Mouse (Mus musculus) heart, adult 9 months (tissue): ENCODE data around the gene Gm17949.

ENCODE experiments used
- DNase-seq, 2 experiments: peaks; one replicate each; pipeline ENCODE4 v3.0.0; 2022; ENCODE audit warnings: low spot score in 2 of 2

Gm17949 gene

DNA sequence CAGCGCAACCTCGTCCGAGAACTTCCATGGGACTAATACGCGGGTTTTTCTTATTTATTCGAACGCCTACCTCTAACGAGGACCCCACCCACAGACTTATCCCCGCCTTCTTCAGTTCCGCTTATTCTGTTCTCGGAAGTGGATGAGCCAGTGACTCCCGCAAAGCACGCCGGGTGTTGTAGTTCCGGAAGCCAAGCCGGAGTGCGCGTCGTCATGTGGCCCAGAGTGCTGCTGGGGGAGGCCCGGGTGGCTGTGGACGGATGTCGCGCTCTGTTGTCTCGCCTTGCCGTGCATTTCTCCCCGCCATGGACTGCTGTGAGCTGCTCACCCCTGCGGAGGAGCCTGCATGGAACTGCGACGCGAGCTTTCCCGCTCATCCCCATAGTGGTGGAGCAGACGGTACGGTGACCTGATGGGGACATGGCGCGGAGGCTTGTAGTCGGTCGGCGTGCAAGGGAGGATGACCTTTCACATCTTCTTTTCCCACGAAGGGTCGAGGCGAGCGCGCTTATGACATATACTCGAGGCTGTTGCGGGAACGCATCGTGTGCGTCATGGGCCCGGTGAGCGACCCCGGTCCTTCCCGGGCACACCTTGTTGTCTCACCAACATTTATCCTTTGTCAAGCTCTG, 21.0 kb upstream of the Gm17949 start, which contains the start of gene Clpp:
Clpp (plus strand) TSS at position 191 of the 632 bp plus-strand sequence.
- DNase-seq = peak; percentile 97

DNA sequence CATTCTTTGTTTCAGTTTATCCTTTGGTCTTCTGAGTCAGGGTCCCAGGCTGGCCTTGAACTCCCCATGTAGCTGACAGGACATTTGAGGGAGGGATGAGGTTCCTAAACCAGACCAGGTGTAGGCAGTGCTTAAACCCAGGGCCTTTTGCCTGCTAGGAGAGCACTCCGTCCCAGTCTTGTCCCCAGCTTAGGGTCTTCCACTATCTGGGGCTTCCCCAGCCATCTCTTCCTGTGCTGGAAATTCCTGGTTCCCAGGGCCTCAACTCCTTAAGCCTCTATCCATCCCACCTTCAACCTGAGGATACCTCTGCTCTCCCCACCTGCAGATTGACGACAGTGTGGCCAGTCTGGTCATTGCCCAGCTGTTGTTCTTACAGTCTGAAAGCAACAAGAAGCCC, 20.3 kb upstream of the Gm17949 start:
- no peak for DNase-seq

DNA sequence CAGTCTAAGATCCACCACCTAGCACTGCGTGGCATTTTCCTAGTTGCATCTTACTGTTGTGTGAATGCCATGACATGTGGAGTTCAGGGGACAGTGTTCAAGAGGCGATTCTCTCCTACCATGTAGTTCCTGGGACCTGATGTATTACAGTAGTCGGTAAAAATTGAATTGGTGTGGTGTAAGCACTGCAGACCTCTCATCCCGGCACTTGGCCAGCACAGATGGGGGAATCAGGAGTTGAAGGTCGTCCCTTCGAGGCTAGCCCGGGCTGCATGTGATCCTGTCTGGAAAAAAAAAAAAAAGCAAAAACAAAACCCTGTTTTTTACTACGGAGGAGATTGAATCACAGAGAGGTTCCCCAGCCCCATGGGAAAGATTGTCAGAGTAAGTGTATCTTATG, 16.2 kb upstream of the Gm17949 start:
- no peak for DNase-seq

DNA sequence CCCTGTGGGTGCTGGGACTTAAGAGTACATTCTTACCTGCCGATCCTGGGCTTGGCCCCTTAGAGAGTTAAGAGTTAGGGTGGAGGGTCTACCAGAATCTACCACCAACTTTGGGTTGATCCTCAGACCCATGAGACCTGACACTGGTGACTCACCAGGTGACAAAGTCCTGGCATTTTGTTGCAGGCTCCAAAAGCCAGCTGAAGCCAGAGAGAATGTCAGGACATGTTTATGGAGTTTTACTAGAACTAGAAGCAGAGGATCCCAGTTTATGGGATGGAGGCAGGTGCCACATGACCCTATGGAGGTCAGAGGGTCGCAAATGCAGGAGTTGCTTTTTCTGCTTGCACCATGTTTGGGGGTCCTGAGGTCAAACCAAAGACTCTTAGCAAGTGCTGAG, 14.8 kb upstream of the Gm17949 start:
- no peak for DNase-seq

DNA sequence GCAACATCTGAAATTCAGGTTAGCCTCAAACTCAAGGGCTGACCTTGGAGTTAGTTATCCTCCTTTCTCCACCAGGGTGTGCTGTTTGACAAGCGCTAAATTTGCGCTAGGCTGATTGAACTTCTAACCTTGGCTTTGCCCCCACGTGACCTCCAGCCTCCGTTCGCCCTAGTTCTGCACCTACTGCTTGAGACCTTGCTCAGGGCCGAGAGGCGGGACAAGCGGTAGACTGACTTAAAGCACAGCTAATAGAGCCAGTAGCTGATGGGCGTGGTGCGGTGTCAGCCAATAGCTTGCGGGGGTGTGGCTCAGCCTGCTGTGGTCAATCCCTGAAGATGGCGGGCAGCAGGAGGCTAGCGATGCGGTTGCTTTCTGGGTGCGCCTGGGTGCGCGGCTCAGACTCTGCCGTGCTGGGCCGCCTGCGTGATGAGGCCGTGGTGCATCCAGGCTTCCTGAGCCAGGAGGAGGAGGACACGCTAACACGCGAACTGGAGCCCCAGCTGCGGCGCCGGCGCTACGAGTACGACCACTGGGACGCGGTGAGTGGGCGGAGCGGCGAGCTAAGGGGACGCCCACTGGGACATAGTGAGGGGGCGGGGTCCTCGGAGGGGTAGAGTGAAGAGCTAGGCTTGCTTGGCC, 14.1 kb upstream of the Gm17949 start, which contains the start of gene Alkbh7:
Alkbh7 (plus strand) TSS at position 311 of the 639 bp plus-strand sequence.
- DNase-seq = peak; percentile 98 to 99

DNA sequence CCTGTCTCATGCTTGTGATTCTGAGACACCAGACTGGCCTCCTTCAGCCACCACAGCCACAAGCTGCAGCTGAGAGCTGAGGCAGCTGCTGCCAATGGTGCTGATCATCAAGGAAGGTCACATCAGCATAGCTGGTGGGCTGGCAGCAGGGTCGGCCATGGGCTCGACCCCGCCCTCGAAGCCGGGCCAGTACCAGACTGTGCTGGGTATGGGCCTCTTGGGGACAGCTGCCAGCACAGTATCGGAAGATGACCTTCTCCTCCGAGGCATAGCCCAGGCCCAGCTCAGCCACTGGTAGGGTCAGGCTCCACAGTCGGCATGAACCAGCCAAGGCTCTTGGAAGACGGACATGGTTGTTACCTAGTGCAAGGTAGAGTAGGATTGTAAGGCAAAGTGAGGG, 11.9 kb upstream of the Gm17949 start:
- no peak for DNase-seq

DNA sequence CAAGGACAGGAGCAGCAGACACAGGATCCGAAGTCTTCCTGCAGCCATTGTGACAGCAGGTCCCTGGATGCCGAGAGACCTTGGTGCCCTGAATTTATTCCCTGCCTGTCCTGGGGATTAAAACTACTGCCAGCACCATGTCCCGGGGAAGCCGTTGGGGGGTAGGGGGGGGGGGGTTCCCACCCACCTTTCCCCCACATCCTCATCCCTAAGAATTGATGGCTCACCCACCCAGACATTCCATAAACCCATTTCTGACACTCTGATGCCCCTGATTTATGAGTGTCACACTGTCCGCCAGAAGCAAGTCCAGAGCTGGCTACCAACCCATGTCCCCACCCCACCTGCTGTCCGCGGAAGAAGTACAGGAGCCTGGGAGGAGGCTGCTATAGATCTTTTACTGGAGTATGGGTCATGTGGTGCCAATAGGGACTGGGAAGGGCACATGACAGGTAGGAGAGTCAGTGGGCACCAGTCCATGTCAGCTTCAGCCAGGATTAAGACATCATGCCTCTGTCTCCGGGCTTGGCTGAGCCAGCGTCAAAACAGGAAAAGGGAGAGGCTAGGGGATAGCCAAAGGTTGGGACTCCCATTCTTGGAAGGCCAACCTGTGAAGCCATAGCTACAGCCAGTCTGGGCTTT, 11.2 kb upstream of the Gm17949 start, which contains the start of gene Pspn:
Pspn (minus strand) TSS at position 51 of the 642 bp plus-strand sequence.
- no peak for DNase-seq

DNA sequence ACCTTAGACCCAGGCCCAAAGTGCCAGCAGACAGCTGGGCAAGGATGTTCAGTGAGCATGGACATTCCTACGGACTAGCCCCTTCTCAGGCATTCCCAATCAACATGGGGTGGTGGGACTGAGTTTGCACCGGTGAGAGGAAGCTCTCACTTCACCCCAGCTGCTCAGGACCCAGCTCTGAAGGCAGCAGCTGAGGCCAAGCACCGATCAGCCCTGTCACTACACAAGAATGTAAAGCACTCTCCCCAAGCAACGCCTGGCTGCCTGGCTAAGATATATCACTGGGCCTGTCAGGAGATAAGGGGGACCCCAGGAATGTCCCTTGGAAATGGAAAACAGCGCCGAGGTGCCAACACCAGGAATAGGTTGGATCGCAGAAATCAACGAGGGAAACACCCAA, 10.0 kb upstream of the Gm17949 start:
- no peak for DNase-seq

DNA sequence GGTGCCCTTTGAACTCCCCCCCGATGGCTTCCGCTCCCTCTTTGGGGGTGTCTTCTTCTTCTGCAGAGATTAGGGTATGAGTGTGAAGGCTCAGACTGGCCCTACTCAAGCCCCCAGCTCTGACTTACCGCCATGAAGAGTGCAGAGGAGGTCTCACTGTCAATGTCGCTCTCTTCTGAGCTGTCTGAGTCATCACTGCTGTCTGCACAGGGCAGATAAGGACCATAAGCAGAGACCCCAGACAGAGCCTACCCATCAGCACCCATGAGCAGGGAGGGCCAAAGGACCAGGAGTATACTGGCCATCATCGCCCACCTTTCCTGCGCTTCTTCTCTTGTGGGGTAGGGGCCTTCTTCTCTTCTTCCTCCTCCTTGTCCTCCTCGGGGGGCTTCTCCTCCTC, 7.3 kb upstream of the Gm17949 start:
- no peak for DNase-seq

DNA sequence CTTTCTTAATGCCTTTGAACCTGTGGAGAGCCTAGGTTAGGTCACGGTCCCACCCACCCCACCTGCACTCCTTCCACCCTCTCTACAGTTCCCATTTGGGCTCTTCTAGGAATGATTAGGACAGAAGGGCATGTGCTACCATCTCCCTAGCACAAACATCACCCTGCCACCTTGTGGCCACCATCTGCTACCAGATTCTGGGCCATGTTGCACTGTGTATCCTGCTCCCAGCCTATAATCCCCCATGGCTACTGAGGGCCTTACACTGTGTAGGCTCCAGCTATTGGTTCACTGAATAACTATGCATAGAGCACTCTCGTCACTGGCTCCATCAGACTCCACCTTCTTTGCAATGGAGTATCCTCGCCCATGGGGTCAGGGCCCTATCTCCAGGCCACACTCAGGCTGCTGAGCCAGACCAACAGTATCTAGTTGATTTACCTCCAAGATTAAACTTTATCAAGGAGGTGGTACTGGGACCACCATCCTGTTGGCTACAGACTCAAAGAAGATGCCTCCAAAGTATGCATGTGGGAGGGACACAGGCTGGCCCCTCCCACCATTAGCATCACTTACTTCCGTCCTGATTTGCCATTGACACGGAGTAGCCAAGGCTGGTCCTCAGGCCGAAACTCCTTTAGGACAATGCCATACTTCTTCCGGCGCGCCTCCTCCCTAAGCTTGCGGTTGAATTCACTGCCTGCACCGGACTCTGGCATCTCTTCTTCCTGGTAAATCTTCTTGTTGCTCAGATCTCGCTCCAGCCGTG, 3.9 kb upstream of the Gm17949 start:
- DNase-seq = no peak

DNA sequence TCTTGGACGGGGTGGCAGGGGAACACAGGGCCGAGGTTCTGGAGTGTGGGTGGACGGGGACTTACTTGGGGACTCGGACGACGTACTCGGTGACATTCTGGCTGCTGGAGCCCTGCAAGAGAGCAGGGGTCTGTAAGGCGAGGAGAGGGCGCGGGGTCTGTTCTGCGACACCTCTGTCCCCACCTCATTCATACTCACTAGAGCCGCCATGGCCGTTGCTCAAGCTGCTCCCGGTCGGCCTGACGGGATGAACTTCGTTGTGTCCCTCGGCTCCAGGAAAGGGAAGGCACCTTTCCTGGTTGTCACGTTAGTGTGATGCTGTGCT, 396 bp upstream of the Gm17949 start:
- no peak for DNase-seq

DNA sequence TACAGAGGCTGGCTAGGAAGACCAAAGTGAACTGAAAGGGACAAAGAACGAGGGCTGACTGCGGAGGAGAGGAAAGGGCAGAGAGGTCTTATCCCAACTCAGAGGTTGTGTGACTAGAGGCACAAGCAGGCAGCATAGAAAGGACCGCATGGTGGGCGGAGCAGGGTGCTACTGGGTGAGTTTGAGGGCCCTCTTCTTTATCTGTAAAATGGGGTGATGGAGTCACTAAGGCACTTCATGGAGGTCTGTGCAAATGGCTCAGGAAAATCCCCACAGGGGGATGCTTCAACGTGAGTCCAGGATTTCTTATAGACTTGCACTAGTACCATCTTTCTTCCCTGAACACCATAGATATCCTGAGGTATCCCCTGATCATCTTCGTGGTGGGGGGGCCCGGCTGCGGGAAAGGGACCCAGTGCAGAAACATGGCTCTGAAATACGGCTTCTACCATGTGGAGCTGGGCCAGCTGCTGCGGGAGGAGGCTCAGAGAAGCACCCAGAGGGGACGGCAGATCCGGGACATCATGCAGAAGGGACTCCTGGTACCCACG, 1.1 kb downstream of the Gm17949 start:
- no peak for DNase-seq

DNA sequence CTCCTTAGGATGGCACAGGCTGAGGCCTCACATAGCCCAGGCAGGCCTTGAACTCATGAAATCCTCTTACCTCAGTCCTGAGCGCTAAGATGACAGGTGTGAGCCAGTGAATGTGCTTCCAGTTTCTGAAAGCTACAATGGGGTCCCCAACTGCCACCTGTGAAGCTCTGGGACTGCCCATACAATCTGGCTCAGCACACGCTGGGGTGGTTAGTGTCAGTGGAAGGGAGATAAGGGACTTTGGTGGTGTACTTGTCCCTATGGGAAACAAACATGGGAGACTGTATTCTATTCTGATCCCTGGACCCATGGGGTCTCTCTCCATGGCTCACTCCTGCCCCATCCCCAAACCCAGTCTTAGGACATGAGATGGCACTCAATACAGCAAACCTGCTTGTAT, 8.4 kb downstream of the Gm17949 start:
- no peak for DNase-seq

DNA sequence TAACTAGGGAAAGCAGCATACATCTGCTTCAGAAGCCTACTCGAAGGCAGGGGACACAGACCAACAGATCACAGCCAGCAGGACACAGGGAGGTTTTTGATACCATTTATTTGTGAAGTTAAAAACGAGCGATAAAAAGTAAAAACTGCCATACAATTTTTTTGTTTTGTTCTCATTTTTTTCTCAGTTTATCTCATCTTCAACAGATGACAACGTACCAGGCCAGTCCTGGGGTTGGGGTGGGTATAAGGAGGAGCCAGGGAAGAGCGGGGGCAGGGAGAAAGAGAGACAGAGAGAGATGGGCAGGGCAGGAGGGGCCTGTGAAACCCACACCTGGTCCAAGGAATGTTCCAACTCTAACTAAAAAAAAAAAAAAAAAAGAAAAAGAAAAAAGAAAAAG, 9.7 kb downstream of the Gm17949 start:
- DNase-seq = no peak

DNA sequence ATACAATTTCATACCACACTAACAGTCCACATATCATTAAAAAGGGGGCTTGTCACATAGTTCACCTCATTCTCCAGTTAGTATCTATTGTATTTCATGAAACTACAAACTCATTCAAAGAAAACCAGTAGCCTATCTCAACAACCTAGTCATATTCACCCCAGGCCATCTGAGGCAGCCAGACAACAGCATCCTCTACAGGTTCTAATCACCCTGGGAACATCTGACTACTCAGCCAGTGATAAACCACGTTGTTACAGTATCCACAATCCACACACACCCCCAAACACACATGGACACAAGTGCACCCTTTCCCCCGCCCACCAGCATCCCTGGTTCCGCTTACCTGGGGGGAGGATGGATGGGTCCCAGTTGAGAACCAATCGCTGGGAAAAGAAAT, 16.2 kb downstream of the Gm17949 start:
- no peak for DNase-seq

DNA sequence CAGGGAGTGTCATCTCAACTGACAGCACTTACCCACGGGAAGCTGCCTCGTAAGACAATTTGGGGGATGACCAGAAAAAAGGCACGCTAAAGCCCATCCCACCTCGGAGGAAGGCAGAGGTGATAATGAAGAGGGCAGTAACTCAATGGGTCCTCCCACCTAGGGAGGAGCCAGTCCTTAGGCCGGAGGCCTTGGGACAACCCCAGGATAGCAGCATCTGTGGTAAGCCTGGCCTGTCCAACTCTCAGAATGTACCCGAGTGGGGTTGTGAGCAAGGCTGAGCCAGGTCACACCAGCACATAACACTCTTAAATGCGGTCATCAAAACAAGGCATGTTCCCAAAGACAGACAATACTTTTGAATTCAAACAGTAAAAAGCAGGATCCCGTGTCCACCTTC, 18.4 kb downstream of the Gm17949 start:
- DNase-seq = no peak

DNA sequence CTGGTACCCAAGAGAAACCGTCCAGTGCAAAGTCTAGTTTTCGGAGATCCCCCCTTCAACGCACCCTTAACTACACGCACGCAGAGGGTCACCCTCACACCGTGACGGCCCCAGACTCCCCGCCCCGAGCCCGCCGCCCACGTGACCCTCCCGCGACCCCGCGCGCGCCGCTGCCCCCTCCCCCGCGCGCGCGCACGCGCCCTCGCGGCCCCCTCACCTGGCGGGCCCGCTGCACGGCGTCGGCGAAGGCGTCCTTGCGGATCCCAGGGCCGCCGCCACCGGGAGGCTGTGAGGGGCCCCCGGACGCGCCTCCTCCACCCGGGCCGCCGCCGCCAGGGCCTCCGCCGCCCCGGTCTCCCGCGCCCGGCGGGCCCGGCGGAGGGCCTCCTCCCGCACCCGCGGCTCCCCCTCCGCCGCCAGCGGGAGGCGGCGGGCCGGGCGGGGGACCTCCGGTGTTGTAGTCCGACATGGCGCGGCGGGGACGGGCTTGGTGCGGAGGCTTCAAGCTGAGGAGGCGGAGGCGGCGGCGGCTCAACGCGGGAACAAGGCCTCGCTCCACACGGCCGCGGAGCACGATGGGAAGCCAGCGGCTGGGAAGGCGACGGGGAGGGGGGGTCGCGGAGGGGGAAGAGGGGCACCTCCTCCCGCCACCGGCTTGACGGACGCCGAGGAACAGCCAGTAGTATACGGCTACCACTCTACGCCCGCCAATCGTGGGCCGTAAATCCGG, 19.8 kb downstream of the Gm17949 start, which contains the start of gene Khsrp:
Khsrp (minus strand) TSS at position 592 of the 730 bp plus-strand sequence.
- DNase-seq = peak in 1 of 2 experiments; percentile 38

DNA sequence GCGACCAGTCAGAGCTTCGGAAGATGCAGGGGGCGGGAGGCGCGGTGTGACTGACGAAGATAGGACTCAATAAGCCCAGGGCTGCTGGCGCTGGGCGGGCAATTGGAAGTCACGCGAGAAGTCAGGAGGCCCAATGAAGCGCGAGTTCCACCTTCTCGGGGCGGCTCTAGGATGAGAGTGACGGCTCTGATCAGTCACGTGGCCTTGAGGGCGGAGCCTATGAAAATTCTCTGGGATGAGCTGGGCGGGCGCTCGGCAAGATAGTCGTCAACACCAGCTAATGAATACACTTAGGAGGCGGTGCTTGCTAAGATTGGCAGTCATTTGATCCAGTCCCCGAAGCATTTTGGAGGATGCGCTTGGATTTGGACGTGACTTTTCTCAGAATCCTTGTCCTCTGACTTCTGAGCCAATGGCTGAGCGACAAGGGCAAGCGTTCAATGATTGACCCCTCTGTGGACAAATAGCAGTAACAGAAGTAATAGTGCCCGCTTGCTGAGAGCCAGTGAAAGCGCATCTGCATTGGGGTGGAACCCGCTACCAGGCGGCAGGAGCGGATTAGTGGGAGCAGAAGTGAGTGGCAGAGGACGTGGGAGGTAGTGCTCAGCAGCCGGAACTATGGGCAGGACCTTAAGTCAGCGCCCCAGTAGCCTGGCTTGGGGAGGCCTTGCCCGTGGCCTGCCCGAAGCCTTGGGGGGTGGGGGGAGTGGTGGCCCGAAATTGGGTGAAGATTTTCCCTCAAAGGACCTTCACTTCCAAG, 20.6 kb downstream of the Gm17949 start:
- DNase-seq = peak; percentile 100

DNA sequence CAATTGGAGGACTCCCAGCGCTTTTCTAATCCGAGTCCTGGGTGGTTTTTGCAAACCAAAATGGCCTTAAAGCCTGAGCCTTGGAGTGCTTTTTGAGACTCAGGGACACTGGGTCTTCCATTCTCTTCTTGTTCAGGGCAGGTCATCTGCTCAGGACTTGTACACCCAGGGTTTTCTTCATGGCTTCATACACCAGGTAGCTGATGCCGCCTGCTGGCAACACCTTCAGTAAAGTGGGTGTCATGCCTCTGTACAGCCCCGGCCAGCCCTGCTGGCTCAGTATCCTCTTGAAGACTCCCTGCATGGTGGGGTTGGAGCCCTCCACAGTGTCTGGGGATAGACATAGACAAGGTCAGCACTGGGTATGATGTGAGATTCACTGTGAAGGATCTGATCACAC, 21.6 kb downstream of the Gm17949 start:
- no peak for DNase-seq

DNA sequence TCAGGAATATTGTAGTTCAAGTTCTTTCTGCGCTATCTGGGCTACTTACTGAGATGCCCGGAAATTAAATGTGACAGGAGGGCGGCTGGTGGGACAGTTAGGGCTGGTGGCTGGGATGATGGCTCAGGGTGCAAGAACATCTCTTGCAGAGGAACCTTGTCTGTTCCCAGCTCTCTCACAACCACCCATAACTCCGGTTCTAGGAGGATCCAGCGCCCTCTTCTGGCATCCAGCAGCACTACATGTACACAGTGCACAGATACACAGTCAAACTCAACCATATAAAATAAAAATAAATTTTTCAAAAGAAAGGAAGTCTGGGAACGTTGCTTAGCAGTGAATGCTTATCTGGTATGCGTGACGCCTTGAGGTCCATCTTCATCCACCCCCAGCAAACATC, 27.7 kb downstream of the Gm17949 start:
- DNase-seq = no peak

DNA sequence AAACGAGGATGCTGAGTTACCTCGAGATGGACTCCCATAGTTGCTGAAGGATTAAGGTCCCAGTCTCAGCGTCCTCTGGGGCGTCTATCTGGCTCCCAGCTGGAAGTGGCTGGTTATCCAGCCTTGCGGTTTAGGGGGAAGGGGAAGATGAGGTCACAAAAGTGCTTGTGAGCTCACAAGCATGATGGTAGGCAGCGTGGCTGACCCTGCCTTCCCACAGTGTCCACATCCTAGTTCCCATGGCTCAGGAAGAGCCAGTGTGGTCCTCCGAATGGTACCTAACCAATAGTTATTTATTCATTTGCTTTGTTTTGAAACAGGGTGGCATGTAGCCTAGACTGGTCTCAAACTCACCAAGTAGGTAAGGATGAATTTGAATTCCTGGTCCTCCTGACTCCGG, 30.3 kb downstream of the Gm17949 start, which contains the start of gene Slc25a41:
Slc25a41 (minus strand) TSS at position 101 of the 400 bp plus-strand sequence.
- no peak for DNase-seq
